Mouse (Mus musculus): ENCODE data around the gene Fer.
A peak's percentile ranks its signal among the peaks of the same experiment; 100 is the strongest.
"Not testable (repeated sequence)": the region's sequence is repeated elsewhere in the genome, so short reads cannot be mapped to it uniquely, and the experiment has no call there.

Fer gene

GRCm38 (mm10) chr17:63863012-63863630, at the start of gene Fer:
TSS of gene Fer (plus strand) at chr17:63863062.
- DNase-seq: no peak

DNA sequence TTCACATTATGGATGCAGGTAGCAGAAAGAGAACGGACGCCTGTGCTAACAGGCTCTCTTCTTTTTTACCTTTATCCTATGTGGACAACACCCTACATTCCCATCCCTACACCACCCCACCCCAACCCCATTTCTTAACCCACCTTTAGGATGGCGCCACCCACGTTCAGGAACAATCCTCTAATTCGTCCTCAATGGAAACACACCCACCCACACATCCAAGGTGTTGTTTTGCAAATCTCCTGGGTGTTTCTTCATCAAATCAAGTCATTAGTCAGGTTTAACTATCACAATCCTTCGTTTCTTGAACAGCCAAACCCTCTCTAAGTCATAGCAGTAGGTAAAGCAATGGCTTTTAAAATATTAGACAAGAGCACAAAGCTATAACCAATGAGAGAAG, 49.3 kb upstream of the Fer start:
- DNase-seq: no peak

DNA sequence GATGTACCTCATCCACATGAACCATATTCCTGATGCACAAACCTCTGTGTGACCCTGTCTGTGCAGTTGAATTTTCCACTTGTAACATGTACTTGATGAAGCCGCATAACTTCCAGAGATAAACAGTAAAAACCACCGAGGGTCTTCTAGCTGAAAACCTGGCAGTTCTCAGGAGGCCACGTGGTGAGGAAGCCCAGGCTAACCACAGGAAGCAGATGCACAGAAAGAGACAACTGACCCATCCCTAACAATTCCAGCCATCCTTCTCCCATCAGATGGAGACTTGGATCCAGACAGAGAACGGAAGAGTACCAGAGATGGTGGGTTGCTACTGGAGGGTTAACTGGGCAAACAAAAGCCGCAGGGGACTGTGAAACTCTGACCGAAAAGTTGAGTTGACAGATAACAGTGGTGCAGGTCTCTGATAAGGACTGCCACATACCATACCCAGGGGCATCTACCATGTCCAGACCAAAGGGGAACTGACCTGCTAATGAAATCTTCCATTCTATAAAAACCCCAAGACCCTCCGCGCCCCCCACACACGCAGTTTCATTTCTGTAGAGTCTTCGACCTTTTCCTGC, 44.3 kb upstream of the Fer start:
- no peak for DNase-seq

DNA sequence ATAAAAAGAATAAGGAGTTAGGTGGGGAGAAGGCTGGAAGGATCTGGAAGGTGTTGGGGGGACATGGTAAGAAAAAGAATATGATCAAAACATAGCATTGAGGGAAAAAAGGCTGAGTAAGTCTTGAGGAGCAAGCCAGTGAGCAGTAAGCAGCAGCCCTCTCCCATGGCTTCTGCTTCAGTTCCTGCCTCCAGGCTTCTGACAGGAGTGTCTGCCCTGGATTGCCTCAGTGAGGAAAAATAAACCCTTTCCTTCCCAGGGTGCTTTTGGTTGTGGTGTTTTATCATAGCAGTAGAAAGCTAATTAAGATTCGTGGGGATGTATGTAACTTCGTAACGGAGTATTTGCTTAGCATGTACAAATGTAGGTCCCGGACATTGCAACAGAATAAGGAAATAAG, 38.7 kb upstream of the Fer start:
- no peak for DNase-seq

- DNase-seq: no peak
Observed at GRCm38 (mm10) chr17:63826196-63826595, 36.7 kb upstream of the Fer start.

DNA sequence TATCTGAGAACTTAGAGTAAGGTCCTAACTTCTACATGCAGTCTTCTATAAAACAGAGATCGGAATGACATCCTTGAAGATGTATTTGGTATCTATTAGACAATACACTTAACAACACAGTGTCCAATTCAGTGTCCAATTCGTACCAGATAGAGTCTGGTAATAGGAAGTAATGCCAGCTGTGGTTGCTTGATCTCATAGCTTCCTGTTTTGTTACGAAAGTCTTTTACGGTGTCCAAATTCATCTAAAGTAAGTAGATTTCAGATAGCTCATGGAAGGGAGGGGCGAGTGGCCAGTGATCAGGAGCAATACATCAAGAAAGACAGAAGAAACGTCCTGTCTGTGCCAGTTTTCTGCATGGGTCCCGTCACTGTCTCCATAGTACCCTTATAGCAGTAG, 36.1 kb upstream of the Fer start:
- DNase-seq: no peak

- no peak for DNase-seq
Observed at GRCm38 (mm10) chr17:63828561-63829332, 34.1 kb upstream of the Fer start.

- no peak for DNase-seq
Observed at GRCm38 (mm10) chr17:63831550-63831949, 31.3 kb upstream of the Fer start.

DNA sequence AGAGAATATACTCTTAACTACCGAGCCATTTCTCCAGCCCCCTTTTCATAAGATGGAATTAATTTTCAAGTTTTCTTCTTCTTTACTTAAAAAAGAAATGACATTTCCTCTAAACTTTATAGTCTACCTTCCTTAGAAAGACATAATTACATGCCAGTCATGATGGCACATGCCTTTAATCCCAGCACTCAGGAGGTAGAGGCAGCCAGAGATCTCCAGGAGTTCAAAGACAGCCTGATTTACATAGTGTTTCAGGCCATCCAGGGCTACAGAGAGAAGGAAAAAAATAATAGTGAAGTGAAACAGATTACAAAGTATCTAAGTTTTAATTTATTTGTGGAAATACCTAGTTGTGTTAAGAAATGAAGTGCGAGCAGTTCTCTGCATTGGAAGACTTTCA, 26.6 kb upstream of the Fer start:
- no peak for DNase-seq

GRCm38 (mm10) chr17:63836641-63837040, 26.2 kb upstream of the Fer start:
- no peak for DNase-seq

DNA sequence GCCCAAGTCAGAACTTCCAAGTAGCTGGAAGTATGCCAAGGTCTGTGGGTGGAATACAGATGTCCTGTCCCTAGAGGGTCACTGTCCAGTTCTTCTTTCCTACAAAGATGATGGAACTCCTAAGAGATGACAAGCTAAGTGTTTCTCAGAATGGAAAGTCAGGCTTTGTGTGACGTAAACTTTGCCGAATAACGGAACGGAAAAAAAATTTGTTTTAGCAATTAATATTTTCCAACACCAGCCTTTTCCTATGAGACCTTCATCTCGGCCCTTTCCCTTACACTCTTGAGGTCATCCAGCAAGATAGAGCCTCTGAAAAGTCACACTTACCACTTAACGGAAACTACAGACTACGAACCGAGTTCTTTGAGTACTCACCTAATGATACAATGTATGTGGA, 24.7 kb upstream of the Fer start:
- DNase-seq: no peak

DNA sequence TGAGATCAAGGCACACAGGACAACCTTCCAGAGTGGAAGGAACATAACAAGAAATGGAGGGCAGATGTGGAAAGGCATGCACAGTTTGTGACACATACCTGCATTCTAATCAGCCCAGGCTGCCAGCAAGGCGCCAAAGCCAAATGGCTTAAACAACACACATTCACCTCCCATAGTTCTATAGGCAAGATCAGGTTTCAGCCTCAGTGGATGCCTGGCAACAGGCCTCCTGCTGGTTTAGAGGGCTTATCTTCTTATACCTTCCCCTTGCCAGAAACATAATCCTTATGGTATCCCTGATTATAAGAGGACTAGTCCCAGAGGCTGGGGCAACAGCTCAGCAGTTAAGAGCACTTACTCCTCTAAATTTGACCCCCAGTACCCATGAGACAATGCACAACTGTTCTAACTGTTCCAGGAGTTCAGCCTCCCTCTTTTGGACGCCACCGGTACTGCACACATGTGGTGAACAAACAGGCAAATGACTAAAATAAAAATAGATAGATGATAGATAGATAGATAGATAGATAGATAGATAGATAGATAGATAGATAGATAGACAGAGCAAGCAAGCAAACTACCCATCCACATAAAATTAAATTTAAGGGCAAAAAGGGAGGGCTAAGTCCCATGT, 23.1 kb upstream of the Fer start:
- DNase-seq: no peak

- no peak for DNase-seq
Observed at GRCm38 (mm10) chr17:63842226-63842625, 20.6 kb upstream of the Fer start.

DNA sequence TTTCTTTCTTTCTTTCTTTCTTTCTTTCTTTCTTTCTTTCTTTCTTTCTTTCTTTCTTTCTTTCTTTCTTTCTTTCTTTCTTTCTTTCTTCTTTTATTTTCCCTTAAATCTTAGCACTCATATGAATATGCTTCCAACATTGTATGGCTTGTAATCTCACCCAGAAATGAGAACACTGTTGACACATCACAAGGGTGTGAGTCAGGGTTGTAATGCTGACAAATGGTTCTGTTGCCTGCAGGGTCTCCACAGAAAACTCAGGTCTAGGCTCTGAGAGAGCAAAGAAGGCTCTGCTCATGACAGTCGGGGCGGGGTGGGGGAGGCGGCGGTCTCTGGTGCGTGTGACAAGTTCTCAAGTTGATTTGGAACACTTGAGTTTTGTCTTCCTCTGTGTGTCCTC, 17.9 kb upstream of the Fer start:
- DNase-seq: no peak

GRCm38 (mm10) chr17:63845766-63846165, 17.1 kb upstream of the Fer start:
- DNase-seq: not testable (repeated sequence)

DNA sequence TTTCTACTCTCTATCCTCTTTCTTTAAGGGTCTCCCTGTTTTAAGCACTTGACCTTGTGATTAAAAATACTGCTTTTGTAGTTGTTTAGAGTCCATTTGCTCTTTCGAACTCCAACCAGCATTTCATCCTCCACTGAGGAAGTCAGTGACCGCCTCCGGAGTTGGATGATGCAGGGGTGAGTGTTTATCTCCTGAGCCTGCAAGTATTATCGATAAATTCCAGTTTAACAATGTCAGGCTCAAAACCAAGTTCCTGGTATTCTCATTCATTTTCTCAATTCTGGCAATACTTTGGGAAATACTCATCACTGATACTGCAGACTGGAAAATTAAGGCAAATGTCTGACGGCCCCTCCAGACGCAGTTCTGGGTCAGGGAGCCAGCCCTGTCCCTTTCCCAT, 13.7 kb upstream of the Fer start:
- DNase-seq: no peak

DNA sequence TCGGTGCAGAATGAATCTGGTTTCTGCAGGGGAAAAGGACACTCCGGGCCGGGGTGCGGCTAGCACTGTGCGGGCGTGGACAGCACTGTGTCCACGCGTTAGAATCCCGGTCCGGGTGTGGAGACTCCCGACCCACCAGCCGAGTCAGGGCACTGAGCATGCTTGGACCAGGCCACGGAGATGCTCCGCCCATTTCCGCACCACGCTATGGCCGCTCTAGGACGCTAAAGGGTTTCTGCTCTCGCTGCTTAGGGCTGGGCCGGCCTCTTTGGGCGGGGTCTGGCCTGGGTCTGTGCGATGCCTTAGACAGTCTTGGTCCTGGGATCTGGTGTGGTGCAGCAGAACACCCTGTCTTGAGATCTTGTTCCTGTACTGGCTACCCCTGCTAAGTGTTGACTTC, 13.3 kb upstream of the Fer start:
- DNase-seq: peak; percentile 92 to 95

GRCm38 (mm10) chr17:63850016-63850415, 12.8 kb upstream of the Fer start:
- DNase-seq: no peak

GRCm38 (mm10) chr17:63857023-63857544, 5.8 kb upstream of the Fer start:
- DNase-seq: no peak

GRCm38 (mm10) chr17:63860988-63861387, 1.9 kb upstream of the Fer start:
- DNase-seq: peak; percentile 43 to 47

DNA sequence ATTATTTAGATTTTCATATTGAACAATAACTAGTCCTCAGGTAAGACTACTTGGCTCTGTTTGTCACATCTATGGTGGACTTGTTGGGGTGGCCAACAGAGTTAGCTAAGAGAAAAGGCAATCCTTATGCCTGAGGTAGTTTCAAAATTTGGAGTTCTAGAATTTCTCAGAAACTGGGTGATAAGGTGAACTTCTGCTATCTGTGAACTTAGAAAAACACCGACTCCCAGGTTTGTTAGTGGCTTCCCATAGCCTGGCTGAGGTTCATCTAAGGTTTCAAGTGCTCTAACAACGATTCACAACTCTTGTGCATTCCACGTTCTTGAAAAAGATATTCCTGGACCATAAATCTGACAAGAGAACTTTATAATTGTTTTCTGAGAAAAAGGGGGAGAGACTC, 463 bp upstream of the Fer start:
- no peak for DNase-seq

GRCm38 (mm10) chr17:63863647-63864149, 836 bp downstream of the Fer start, which contains the start of gene A930002H24Rik:
TSS of gene A930002H24Rik (minus strand) at chr17:63863791.
- peak; percentile 99 to 100 for DNase-seq

DNA sequence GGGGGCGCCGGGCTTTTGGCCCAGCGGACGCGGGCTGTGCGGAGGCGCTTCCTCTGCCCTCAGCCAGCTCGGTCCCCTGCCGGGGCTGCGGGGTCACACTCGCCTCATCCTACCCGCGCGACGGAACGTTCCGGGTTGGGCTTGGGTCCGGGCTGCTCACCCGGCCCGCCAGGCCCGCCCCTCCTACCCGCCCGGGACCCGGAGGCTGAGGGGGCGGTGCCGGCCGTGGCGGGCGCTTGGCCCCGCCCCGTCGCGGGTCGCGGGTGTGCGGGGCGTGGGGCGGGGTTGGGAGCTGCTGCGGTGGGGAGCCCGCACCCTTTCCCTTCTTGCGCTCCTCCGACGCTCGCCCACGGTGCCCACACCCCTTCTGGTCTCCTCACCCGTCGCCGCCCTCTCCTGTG, 1.3 kb downstream of the Fer start:
- DNase-seq: no peak
